Mouse (Mus musculus): Measurements from ENCODE around the gene Clec11a.

Gene Clec11a

DNA sequence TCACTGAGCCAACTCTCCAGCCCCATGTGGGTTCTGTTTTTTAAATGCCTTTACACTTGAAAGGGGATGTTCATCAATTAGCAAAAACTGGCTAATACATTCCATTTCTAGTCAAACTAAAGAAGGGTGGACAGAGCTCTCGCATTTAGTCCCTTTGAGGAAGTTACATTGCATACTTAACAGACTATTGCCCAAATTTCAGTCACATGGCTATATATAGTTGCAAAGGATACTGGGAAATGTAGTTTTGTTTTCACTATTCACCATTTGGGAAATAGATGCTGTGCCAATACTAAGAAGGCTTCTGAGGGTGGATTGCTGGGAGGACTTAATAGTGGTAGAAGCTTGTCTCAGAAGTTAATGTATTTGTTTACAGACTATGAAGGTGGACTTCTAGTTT, 25.7 kb downstream of the Clec11a start:
- peak; percentile 12 for DNase-seq (ENCODE audit: low read depth, low spot score)

- peak; percentile 75 for DNase-seq (ENCODE audit: low read depth, low spot score)
These were observed 29.5 kb downstream of the Clec11a start for GRCm38 (mm10) chr7:44277250-44277622.

- DNase-seq (ENCODE audit: low read depth, low spot score), result no peak
These were observed 30.0 kb downstream of the Clec11a start for GRCm38 (mm10) chr7:44276461-44277249.

DNA sequence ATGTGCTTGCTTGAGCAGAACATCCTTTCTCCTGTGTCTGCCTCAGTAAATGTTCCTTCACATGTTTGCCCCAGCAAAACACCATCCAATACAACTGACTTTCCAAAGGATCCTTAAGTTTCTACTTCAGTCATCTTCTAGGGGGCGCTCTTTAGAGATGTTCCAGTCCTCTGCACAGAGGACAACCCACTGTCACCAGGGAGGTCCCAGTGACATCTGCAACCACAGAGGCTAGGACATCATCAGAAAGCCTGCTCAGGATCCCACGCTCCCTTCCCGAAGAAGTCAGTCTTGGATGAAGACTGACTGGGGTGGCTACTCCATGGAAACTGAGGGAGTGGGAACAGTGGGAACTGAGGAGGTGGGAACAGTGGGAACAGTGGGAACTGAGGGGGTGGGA, 31.2 kb downstream of the Clec11a start:
- peak; percentile 20 for DNase-seq (ENCODE audit: low read depth, low spot score)

- no peak for DNase-seq (ENCODE audit: low read depth, low spot score)
These were observed 32.6 kb downstream of the Clec11a start for GRCm38 (mm10) chr7:44274096-44274495.

GRCm38 (mm10) chr7:44273446-44273845, 33.3 kb downstream of the Clec11a start:
- DNase-seq (ENCODE audit: low read depth, low spot score), result no peak

DNA sequence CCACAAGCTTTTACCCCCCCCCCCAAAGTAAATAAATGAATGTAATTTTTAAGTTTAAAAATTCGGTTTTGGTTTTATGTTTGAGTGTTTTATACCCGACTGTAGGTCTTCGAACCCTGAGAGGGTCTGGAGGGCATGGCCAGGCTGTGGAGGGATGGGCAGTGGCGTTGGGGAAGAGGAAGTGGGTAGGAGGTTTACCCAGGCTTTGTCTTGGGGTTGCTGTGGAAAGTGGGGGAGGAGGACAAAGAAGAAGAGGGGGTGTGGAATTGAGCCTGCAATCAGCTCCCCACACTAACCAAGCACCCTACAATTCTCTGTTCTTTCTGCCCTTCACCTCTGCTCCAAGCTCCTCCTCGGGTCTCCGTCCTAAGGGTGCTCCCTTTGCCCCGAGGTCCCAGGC, 34.2 kb downstream of the Clec11a start:
- DNase-seq (ENCODE audit: low read depth, low spot score), result no peak

GRCm38 (mm10) chr7:44271309-44271708, 35.4 kb downstream of the Clec11a start:
- DNase-seq (ENCODE audit: low read depth, low spot score), result no peak

DNA sequence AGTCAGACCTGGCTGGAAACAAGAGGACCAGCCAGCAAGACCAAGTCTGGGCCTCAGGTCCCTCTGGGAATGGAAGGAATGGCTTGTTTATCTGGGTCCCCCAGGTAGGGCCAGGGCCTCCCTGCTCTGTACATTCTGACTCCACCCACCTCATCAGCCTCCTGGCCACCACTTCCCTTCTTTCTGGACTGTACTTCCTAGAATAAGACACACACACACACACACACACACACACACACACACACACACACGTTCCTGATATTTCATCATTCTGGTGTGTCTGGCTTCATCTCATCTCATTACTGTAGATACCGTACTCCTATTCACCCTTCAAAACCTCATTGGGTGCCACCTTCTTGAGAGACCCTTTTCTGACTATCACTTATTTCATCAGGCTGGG, 37.3 kb downstream of the Clec11a start:
- DNase-seq (ENCODE audit: low read depth, low spot score), result no peak

DNA sequence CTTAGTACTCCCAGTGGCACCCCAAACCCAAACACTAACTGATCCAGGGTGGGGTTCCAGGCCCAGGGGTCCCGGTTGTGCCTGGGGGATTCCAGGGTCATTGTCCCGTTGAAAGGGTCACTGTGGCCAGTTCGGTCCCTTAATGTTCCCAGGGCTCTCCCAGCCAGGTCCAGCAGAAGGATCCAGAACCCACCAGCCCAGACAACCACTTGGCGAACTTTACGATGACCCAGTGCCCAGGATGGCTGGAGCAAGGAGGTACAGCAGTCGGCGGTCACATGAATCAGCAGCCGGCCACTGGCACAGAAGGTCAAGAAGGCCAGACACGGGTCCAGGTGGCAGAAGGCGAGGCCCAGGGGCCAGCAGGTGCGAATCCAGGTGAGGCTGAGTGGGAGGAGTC, 38.6 kb downstream of the Clec11a start:
- DNase-seq (ENCODE audit: low read depth, low spot score), result no peak

- DNase-seq (ENCODE audit: low read depth, low spot score), result peak; percentile 89
These were observed 43.7 kb downstream of the Clec11a start for GRCm38 (mm10) chr7:44262791-44263643.

DNA sequence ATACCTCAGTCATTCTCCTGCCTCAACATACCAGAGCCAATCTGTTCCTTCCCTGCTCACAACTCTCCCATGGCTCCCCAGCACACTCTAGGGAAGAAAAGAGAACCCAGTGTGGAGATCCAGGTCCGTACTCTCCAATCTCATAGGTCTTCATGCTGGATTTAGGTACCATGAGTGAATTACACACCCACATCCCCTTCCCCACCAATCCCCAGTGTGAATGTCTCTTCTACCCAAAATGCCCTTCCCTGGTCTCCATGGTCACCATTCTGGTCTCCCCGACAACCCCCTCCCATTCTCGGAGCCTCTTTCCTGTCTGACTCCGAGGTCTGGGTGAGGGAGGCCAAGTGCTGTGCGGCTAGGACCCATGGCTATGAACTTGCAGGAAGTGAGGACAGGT, 45.6 kb downstream of the Clec11a start, which contains the start of gene Gm15517:
Gene Gm15517, plus strand, starts transcription at position 301 of the 400 bp plus-strand sequence.
- no peak for DNase-seq (ENCODE audit: low read depth, low spot score)

DNA sequence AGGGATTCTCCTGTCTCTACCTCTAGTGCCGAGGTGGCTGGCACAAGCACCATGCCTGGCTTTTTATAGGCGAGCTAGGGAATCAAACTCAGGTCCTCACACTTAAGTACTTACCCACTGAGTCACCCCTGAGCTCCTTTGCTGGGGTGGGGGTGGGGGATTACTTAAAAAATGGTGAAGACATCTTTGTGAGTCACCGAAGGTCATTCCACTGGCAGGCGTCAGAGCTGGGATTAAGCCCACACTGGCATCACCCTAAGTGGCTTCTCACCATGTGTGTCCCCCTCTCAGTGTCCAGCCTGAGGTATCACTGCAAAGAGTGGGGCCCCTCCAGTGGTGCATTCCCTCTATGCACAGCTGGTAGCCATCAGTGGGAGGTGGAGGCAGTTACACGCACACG, 46.3 kb downstream of the Clec11a start:
- no peak for DNase-seq (ENCODE audit: low read depth, low spot score)

DNA sequence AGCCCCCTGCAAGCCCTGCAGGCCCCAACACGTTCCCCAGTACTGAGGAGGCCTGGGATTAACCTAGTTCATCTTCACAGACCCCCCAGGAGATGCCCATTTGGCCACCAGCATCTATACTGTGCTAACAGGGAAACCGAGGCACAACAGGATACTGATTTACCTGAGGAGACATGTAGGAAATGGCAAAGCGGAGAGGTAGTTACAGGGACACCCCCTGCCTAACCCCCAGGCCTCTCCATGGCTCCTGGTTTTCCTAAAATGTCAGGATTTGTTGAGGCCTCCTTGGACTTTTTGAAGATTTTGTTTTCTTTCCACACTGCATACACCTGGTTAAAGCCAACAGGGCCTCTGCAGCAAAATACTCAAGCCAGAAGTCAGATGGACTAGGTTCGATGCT, 49.4 kb downstream of the Clec11a start, which contains the start of gene Acp4:
Gene Acp4, minus strand, starts transcription at position 101 of the 400 bp plus-strand sequence.
- no peak for DNase-seq (ENCODE audit: low read depth, low spot score)

- no peak for DNase-seq (ENCODE audit: low read depth, low spot score)
These were observed 51.8 kb downstream of the Clec11a start for GRCm38 (mm10) chr7:44254930-44255329.

DNA sequence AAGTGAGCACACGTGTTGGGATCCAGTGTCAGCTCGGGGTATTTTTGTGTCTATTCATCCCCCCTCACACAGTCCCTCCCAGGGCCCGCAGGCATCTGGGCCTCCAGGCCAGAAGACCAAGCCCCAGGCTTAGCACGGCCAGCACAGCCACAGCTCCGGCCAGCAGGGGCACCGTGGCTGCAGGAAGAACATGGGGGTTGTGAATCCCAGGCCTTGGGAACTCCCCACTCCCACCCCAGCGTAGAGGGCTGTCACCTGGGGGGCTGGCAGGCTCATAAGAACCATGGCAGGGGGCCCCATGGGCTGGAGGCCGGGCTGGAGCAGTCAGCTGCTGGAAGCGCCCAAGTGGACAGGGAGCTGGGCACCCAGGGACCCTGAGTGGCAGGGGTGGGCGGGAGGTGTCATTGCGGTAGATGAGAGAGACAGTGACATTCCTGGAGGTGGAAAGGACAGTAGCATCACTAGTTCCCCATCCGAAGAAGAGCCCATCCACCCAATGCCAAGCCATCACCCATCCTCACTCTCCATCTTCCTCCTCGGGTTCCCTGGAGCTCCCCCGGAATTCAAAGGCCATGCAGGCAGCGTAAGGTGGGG, 53.6 kb downstream of the Clec11a start:
- no peak for DNase-seq (ENCODE audit: low read depth, low spot score)

All from A20 (cell line).